Mouse (Mus musculus): ENCODE measurements at regions not wholly inside any gene's neighbourhood (a gene's known extent, or its start where the extent isn't known, plus 50 kb on each side); places are given as distances from the start of the nearest gene placed in this dataset.

DNA sequence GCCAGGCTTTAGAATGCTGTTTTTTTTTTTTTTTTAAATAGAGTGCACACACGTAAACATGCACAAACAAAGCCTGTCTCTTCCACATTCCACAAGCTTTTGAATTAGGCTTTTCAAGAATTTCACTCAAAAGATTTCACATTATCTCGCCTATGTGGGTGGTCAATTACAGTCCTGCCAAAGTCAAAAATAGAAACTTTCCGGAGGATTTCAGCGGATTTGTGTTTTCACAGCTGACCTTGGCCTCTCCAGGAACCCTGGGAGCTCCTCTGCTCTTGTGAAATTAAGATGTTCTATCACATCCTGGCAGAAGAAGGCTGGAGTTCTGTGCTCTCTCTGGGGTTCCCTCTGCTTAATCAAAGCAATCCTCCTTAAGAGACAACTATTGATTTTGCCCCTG lies 360.9 kb upstream of the Tenm4 start:
- DNase-seq (ENCODE audit: low read depth, low spot score): peak; percentile 74

DNA sequence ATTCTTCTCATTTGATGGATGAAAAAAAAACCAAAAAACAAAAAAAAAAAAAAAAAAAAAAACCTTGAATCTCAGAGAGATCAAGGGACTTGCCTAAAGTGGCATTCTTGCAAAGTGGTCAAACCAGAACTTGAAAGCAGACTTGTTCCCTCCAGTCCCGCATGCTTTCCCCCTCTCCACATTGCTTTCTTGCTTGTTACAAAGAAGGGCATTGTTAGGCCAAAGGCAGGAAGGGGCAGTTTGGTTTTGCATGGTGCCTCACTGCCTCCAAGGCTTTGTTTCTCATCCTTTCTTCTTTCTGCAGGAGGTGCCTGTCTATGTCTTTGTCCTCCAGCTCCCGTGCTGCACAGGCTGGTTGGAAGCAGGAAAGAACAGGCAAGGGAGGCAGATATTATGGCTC lies 356.2 kb upstream of the Tenm4 start:
- no peak for DNase-seq (ENCODE audit: low read depth, low spot score)

DNA sequence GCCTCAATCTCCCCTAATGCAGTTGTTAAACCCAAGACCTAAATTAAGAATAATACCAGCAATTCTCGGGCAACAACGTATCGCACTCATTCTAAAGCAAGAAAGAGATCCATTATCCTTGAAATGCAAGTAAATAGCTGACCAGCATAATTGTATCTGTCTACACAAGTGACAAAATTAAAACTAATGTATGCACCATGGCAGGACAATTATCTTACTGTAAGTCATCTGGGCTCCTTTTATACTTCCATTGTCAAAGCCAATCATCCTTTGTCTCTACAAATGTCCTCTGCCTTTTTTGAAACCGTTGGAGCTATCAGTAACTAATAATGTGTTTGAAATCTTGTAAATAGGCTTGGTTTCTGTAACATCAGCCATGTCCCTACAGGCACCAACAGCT lies 347.5 kb upstream of the Tenm4 start:
- no peak for DNase-seq (ENCODE audit: low read depth, low spot score)

DNA sequence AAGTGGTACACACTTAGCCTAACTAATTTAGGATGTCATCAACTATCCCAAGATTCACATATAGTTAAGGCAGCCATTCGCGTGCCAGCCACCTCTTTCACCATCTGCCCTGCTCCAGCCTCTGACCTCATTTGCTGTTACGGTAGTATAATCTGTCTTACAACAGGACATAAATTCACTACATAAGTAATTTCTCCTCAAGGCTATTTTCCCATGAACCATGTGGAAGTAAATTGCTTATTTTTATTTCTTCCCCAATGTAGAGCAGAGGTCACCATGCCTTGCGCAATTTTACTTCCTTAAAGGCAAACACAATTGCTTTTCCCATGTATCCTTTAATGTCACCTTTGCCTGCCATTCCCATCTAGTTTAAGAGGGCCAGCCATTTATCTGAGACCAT lies 341.2 kb upstream of the Tenm4 start:
- no peak for DNase-seq (ENCODE audit: low read depth, low spot score)

DNA sequence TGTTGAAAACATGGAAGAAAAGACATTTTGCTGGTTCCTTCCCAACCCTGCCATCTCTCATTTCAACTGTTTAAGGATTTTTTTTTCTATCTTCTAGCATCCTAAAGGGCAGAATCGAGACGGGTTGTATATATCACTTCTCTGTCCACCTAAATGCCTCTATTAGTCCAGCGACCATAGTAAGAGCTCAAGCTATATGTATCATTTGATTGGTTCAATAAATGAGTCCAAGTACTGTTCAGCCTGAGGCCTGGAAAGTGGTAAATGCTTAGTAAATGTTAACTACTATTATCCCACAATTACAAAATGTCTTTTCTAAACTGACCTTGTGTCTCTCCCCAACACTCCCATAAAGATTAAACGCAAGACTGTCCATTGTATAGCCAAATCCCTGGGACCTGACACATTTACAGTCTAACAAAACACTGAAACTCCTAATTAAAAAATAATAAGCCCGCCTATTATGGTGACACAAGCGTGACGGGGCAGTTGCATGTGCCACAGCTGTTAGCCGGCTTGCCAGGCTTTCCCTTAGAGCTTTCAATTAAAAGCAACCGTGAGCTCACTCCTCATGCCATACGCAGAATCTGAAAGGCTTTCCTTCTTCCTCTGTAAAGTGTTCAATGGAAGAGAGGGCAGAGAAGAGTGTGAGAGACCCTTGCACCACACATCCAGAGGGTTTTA lies 336.7 kb upstream of the Tenm4 start:
- no peak for DNase-seq (ENCODE audit: low read depth, low spot score)

DNA sequence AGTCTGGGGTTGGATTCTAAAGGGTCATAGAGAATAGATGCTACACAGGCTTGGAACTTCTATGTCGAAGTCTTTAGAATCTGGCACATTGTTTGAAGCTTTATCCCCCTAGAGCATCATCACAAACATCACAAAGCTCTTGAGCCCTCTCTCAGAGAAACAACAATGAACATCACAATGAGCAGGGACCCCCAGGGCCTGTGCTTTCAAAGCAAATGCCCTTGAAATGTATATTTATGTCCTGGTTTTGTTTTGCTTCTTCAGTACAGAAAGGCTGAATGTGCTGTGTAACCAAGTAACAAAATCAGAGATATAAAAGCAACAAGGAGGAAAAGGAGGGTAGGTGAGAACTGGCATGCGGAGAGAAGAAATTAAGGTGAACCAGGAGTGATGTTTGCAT lies 330.6 kb upstream of the Tenm4 start:
- DNase-seq (ENCODE audit: low read depth, low spot score): peak; percentile 4

DNA sequence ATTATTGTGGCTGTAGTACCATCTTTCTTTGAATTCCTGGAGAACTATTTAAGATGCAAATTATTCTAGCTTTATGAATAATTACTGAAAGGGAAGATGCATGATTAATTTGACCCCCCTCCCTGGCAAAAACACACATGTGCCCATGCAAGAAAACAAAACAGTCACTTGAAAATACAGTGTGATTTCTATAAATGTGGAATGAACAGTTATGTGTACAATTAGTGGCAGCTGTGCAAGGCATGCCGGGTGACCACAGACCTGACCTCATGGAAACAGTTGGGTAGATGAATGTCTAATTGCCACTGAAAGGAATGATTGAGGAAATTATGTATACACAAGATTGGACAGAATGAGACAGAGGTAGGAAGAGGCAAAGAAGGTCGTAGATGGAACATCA lies 321.2 kb upstream of the Tenm4 start:
- DNase-seq (ENCODE audit: low read depth, low spot score): no peak

DNA sequence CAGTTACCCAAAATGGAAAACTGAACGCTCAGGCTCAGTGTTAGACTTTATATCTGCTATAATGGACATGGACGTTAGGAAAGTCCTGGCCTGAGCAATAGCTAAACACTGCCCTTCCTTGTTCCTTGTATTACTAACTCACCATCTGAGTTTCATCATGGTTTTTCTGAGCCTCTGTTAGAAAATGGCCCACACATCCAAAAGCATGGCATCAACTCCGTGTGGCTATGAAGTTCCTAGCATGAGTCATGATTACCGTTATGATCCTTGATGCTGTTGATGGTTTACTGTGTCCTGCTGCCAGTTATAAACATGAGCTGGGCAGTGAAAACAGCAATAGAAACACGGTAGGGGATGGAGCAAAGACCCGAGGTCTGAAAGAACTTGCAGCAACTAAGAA lies 318.4 kb upstream of the Tenm4 start:
- DNase-seq (ENCODE audit: low read depth, low spot score): no peak

DNA sequence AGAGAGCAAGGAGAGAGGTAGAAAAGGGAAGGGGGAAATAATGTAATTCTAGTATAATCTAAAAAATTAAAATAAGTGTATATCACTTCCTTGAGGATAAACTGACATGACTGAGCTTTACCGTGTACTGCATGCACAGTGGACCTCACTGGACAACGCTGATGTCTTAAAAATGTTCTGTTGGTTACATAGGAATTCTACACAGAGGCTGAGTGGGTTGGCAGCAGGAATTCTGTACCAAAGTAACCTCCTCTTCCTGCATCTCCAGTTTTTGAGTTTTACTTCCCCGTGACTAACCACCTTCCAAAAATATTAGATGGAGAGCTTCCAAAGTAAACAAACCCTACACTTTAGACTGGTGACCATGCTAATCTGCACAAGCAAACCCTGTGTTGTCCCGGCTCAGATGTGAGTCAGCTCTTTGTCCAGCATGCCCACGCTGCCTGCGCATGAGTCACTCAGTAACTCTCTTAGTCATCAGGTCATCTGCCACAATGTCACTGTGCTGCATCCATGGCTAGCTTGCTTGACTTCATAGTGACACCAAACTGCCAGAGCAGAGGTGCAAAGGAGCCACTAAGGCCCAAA lies 317.7 kb upstream of the Tenm4 start:
- DNase-seq (ENCODE audit: low read depth, low spot score): no peak

DNA sequence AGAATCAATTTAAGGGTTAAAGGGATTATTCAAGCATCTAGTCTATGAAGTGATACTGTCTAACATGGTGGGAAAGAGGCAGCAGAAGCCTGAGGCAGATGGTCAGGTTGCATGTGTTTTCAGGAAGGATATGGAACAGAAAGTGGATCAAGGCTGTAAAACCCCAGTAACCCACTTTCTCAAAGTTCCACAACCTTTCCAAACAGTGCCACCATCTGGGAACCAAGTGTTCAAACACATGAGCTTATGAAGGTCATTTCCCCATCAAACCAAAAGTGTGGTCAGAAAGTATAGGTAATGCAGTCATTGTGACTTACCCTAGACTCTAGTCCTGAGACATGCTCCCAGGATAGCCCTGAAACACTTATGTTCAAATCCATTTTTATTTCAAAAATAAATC lies 312.8 kb upstream of the Tenm4 start:
- no peak for DNase-seq (ENCODE audit: low read depth, low spot score)

DNA sequence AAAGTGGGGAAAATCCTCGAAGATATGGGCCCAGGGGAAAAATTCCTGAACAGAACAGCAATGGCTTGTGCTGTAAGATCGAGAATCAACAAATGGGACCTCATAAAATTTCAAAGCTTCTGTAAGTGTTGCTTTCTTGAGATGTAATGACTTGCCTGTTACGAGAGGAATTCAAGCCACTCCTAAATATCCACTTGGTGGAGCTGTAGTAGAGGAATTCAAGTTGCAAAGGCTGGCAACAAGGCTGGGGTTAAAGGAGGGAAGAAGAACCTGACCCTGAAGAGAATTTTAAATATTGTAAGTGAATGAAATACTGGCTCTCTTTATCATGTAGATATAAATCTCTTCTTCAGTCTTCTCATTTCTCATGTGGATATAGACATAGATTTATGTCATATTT lies 306.8 kb upstream of the Tenm4 start:
- peak; percentile 11 for DNase-seq (ENCODE audit: low read depth, low spot score)

DNA sequence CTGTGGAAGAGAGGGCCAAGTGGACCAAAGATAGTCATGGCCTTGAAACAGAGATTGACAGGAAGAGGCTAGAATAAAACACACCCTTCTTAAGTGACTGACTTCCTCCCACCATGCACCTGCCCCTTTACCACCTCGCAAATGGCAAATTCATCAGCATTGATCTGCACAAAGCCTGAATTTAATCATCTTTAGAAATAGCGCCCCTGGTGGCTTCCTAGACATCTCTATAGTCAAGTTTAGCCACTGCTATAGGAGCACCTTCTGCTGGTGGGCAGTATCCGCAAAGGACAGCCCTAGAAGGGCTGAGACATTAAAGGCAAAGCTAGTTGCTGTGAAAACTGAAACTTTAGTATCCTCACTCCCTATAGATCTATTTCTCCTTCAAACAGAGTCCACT lies 305.8 kb upstream of the Tenm4 start:
- DNase-seq (ENCODE audit: low read depth, low spot score): peak; percentile 58

DNA sequence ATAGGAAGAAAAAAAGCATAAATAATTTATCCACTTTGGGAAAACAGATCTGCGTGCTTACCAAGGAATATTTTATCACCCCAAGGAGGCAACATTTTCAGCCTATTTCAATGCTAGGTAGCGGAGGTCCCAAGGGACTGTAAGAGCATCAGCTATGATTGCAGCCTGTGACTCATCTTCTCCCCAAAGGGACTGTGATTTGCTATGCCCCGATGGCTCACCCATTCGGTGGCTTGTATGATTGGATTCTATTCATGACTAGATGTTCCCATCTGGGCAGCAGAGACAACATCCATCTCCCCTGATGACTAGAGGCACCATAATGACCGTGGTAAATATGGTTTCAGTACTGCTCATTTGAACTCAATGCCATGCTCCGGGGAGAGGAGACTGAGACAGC lies 302.3 kb upstream of the Tenm4 start:
- no peak for DNase-seq (ENCODE audit: low read depth, low spot score)

DNA sequence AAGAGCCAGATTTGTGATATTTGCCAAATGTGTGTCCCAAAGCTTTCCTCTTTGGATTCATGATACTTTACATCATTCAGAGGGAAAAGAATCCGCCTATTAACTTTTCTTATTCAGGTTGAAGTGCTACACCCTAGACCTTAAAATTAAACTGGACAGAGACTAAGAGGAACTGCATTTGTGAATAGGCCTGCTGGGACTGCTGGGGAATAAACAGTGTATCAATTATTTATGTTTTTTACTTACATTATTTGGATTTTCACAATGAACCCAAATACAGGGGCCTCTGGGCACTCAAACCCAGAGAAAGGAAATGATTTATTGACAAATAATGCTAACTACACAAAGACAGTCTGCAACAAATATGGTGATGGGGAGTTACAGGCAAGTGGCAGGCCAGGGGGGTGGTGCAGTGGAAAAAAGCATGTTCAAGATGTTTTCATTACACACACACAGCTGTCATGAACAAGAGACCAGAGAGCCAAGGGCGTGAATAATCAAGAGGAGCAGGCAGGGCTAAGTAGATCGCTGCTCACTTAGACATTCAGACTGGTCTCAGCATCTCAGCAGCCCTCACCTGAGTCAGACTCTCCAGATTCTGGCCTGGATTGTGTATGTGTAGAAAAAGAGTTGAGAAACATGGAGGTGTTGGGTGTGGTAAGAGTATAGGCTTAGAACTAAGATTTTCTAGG lies 290.3 kb upstream of the Tenm4 start:
- DNase-seq (ENCODE audit: low read depth, low spot score): no peak

DNA sequence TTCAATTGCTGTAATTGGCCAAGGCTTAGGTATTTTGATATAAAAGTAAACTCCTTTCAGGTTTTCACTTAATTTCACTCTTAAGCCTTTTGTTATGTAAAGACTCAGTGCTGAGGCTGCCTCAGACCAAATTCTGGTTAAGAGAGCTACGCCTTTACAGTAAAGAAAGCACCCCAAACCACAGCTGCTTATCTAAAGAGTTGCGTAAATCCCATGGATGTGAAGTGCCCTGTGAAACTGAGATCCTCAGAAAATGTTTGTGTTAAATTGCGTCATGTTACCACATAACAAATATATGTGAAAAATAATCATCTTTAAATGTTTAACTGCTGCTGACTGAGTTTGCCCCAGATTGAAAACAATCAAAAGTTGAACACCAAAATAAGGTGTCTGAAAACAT lies 269.5 kb upstream of the Tenm4 start:
- DNase-seq (ENCODE audit: low read depth, low spot score): no peak

DNA sequence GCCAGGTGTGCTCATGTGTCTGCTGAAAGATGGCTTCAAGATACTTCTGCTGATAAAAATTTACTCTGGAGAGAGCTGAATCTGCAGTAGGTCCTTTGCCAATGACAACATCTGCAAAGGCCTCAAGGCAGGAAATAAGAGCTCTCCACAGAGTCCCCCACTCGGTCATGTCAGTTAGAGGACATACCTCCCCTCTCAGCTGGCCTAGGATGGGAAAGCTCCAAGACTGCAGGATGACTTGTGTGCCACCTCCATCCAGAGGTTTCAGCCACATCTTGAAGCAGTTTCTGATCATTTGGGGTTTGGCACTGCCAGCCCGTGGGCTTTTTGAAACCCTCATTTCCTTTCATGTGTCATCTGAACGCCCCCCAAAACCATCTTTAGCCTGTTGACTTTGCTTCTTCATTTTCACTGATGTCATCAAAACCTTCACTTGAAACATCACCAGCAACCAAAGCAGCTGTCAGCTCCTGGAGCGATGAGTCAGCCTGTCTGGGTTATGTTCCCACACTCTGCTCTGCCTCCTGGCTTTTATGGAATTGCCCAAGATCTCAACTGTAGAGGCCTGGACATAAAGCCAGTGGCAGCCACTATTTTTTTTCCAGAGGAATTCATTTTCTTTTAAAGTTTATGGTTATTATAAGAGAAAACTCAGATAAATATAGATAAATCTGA lies 256.5 kb upstream of the Tenm4 start:
- DNase-seq (ENCODE audit: low read depth, low spot score): no peak

DNA sequence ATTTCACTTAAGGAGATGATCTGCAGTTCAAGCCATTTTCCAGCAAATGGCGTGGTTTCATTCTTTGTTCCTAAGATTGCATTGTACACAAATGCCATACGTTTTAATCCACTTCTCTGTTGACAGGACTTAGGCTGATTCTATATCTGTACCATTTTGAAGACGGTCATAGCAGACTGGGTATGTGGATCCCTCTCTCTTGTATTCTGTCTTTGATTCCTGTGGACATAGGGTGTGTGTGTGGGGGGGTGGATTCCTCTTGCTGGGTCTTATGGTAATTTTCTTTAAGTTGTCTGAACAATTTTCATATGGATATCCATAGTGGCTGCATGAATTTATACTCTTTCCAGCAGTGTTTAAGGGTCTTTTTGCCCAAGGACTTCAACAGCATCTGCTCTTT lies 251.1 kb upstream of the Tenm4 start:
- DNase-seq (ENCODE audit: low read depth, low spot score): no peak

DNA sequence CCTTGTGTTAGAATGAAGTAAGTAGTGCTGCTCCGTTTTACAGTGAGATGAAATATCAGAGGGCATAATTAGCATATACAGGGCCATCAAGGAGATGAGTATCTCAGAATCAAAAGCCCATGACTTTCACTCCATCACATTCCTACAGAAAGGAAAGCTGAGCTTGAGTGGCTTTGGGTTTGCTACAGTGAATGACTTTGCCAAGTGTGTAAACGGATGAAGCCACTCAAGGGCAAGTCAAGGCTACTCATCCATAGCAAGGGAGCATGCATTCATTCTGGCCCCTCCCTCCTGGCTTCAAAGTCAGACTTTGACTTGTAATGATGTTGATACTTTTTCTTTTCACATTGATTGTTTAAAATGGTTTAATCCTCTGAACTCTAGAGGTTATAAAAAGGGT lies 246.2 kb upstream of the Tenm4 start:
- DNase-seq (ENCODE audit: low read depth, low spot score): no peak

DNA sequence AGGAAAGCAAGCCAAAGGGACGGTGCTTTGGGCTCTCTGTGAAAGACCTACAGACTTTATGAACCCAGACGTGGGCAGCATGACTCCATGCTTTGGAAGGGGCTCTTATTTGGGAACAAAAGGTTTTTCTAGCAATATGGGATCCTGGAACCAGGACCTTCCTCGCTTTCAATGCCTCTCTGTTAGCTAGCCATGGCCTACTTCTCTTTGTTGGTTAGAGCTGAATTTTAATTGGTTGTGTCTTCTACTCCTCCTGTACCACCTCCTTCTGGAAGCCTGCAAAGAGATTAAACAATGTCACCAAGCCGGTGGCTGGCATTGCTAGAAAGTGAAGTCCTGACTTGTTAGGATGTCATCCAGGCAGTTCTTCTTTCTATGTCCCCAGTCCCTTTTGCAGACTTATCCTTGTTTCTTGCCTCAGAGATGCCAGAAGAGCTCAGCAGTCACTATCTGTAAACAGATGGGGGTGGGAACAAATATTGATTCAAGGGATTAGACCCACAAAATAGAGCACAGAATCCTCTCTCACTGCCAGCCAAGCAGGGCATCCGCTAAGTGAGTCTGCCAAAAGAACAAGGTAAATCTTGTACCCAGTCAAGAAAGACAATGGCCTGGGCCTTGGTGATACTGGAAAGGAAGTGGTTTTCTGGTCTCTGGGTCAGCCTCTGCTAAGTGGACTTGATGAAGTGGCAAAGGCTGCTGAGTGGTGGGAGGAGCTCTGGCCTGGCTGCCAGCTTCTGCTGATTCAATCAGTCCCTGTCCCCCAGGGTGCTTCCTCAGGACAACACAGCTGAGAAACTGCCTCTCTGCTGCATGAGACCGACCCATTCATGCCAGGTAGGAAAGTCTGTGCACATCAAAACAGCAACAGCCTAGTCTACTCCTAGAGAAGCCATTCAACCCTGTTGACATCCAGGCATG lies 244.7 kb upstream of the Tenm4 start:
- DNase-seq (ENCODE audit: low read depth, low spot score): no peak

DNA sequence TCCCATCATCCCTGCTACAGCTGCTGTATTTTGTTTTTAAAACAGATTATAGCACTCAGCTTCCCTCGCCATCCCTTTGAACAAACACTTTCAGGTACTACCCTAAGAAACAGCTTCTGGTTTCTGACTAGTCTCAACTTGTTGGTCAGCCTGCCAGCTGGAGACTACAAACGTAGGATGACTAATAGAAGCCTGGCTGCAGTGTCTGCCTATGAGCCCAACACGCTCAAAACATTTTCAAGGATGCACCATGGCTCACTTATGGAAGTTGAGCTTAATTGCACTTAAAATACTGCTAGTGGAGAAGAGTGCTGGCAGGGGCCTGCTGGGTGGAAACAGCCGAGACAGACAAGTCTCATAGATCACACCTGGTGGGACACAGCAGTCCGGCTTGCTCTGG lies 234.4 kb upstream of the Tenm4 start:
- no peak for DNase-seq (ENCODE audit: low read depth, low spot score)

DNA sequence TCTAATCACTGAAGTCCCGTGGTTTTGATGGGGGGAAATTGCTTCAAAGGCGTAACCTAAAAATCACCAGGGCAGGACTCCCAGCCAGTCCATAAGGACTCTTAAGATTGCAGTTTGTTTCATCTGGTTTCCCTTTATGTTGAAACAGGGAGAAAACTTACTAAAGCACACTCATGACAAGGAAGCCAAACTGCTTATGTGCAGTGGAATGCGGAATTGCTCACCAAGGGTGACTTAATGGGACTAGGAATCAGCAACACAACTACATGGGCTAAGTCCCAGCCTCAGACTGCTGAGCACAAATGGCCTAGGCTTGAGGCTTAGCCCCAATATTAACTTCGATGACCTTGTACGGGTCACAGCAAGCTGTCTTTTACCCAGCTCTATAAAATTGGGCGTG lies 227.6 kb upstream of the Tenm4 start:
- DNase-seq (ENCODE audit: low read depth, low spot score): no peak

DNA sequence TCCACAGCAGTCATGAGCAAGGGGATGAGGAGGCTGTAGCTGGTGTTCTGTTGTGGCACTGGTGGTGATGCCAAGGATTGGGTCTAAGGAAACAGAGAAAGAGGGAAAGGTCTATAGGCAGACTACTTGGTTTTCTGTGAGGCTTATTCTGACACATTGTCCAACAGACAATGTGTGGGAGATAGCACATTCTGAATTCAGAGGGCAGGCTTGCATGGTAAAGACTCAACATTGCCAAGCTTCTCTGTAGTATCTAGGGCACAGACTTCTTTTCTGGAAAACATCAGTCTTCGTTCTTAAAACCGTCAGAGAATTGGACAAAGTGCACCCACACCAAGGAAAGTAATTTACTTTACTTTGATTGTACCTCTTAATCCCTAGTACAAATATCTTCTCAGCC lies 218.7 kb upstream of the Tenm4 start:
- no peak for DNase-seq (ENCODE audit: low read depth, low spot score)

Measured in R1 (cell line).